Mouse (Mus musculus) forebrain, embryonic 11.5 days (tissue): ENCODE results near the gene Ypel4. TPM values are rescaled to one million over a fixed set of nuclear protein-coding genes. Genes with fewer than 3 reads are reported as not detected.
A peak's percentile ranks its signal among the peaks of the same experiment; 100 is the strongest.

ENCODE experiments used
- ATAC-seq: fragments of 200-750 bp; cut with Nextera tagmentation; replicated peaks from 2 replicates; pipeline ENCODE4 v1.8.0; 2017; ENCODE audit warnings: moderate TSS enrichment; ENCODE audit not compliant: low FRiP score
- DNase-seq: peaks from one replicate; pipeline ENCODE4 v3.0.0-alpha.2; 2017; ENCODE audit warnings: low spot score
- H3K27ac ChIP-seq: fragments of 300-500 bp; sonication (generic); 2 replicates; pipeline ENCODE4 v1.5.1; 2014; ENCODE audit warnings: low read depth, low read length
- H3K27me3 ChIP-seq: fragments of 300-500 bp; sonication (generic); 2 replicates; pipeline ENCODE4 v1.6.1; 2014; ENCODE audit warnings: mild to moderate bottlenecking, low read length, mixed read lengths; ENCODE audit not compliant: control insufficient read depth, insufficient read depth
- H3K36me3 ChIP-seq: fragments of 300-500 bp; sonication (generic); 2 replicates; pipeline ENCODE4 v1.6.1; 2014; ENCODE audit warnings: mild to moderate bottlenecking, low read length, moderate library complexity, mixed read lengths; ENCODE audit not compliant: control insufficient read depth, insufficient read depth
- H3K4me1 ChIP-seq: fragments of 300-500 bp; sonication (generic); replicated peaks from 2 replicates; pipeline ENCODE4 v1.6.1; 2014; ENCODE audit warnings: low read length, mixed read lengths; ENCODE audit not compliant: control insufficient read depth, insufficient read depth
- H3K4me2 ChIP-seq: fragments of 300-500 bp; sonication (generic); 2 replicates; pipeline ENCODE4 v1.6.1; 2014; ENCODE audit warnings: low read depth, mild to moderate bottlenecking, low read length, moderate library complexity, mixed read lengths; ENCODE audit not compliant: severe bottlenecking
- H3K4me3 ChIP-seq: fragments of 300-500 bp; sonication (generic); 2 replicates; pipeline ENCODE4 v1.5.1; 2014; ENCODE audit warnings: low read depth, low read length
- H3K9ac ChIP-seq: fragments of 300-500 bp; sonication (generic); 2 replicates; pipeline ENCODE4 v1.6.1; 2014; ENCODE audit warnings: low read length
- H3K9me3 ChIP-seq: fragments of 300-500 bp; sonication (generic); 2 replicates; pipeline ENCODE4 v1.6.1; 2016; ENCODE audit warnings: low read length, mixed read lengths; ENCODE audit not compliant: control insufficient read depth
- WGBS: fragments of 180-500 bp; shearing (Covaris S2); extraction: QIAGEN DNeasy Blood & Tissue Kit; methylation state at CpG from one replicate; pipeline ENCODE4 v1.1.7; 2014; 5-methylcytosine and 5-hydroxymethylcytosine counted together
- polyA plus RNA-seq: library from polyadenylated mRNA; unstranded; fragments of >200 nt; fragmentation: Nextera tagmentation; extraction: Ambion mirVana; gene quantifications from 2 replicates; pipeline ENCODE4 v1.2.1, GENCODE M21; 2014

The Ypel4 gene
- polyA plus RNA-seq, 1 experiment from 2014 or later, result 13.2 TPM

GRCm38 (mm10) chr2:84741841-84742450, 8.1 kb downstream of the Ypel4 start:
- H3K36me3 ChIP-seq, result no peaks in the 10 kb centered on the region
- no peak for DNase-seq
- peaks cover 37% of the 10 kb centered on the region for H3K4me1 ChIP-seq
- 2% methylated on average over 5 of the region's 5 CpGs for WGBS
- H3K9ac ChIP-seq, result peak overlapping the region; percentile 99
- H3K9me3 ChIP-seq, result no peaks in the 10 kb centered on the region
- no peaks in the 10 kb centered on the region for H3K27me3 ChIP-seq
- ATAC-seq, result no peak
- peak overlapping the region; percentile 100 for H3K27ac ChIP-seq
- H3K4me2 ChIP-seq, result peak overlapping the region; percentile 81
- peak overlapping the region; percentile 87 for H3K4me3 ChIP-seq

DNA sequence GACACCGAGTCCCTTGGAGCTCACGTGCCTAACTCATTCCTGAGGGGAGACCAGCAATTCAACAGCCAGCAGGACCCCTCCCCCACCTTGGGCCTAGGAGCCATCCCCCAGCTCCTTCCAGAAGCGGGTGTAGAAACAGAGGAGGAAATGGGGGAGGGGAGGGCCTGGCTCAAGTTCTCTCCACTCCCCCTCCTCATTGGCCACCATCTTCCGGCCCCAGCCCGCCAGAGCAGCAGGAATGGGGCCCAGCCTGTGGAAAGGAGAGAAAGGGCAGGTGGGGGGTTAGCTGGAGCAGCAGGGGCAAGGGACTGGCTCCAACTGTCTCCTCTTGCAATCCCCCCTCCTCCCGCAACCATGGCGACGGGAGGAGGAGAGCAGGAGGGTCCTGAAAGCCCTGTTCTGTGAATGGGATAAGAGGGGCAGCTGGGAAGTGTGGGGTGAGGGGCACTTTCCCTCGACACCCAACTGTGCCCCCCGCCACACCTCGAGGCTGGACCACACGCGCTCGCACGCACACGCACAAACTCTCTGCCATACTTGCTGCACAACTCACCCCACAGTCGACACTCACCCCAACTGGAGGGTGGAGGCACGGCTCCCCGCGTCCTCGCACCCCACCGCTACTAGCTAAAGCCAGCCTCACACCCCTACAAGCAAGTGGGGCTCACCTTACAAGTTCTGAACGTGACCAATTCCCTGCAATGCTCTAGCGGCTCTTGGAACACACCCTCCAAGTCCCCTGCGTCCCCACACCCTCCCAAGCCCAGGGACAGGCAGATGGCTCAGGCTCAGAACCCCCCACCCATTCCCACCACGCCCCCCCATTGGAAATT, 8.8 kb downstream of the Ypel4 start:
- under 1% methylated on average over 25 of the region's 26 CpGs for WGBS

DNA sequence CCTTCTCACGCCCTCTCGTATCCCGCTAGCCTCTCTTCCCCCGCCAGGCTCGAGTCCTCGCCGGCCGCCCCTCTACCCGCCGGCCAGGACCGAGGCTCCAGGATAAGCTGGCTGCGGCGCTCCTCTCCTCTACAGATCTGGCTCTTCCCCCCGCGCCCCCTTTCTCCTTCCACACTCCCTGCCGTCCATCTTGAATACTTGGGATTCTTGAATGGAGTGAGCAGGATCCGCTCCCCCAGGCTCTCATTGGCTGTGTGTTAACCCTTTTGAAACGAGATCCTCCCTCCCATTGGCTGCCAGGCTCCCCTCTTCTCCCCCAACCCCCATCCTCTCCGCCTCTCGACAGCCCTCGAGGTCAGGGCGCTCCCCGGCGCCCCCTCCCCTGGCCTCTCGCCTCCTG, 9.7 kb downstream of the Ypel4 start, which contains the start of gene Gm19426:
Gene Gm19426, minus strand, starts transcription at position 95 of the 400 bp plus-strand sequence.
- ATAC-seq (peak; percentile 87), DNase-seq (peak; percentile 95)
- Histone ChIP-seq H3K9me3 (no peaks in the 10 kb centered on the region), H3K4me3 (peak within 1 kb of the TSS; percentile 87), H3K27ac (peak within 1 kb of the TSS; percentile 100), H3K9ac (peak within 1 kb of the TSS; percentile 99), H3K4me1 (peaks cover 22% of the 10 kb centered on the region), H3K4me2 (peak within 1 kb of the TSS; percentile 81), H3K36me3 (no peaks in the 10 kb centered on the region), H3K27me3 (no peaks in the 10 kb centered on the region)
- WGBS, result under 1% methylated on average over 25 of the region's 25 CpGs

More for the DNA sequence above, 8.8 kb downstream of the Ypel4 start:
- Histone ChIP-seq H3K27me3 (no peaks in the 10 kb centered on the region), H3K9ac (peak overlapping the region; percentile 99), H3K4me2 (peak overlapping the region; percentile 81), H3K4me3 (peak overlapping the region; percentile 87), H3K4me1 (peaks cover 30% of the 10 kb centered on the region), H3K27ac (peak overlapping the region; percentile 100), H3K9me3 (no peaks in the 10 kb centered on the region), H3K36me3 (no peaks in the 10 kb centered on the region)
- ATAC-seq, result peak; percentile 88
- peak; percentile 96 for DNase-seq

DNA sequence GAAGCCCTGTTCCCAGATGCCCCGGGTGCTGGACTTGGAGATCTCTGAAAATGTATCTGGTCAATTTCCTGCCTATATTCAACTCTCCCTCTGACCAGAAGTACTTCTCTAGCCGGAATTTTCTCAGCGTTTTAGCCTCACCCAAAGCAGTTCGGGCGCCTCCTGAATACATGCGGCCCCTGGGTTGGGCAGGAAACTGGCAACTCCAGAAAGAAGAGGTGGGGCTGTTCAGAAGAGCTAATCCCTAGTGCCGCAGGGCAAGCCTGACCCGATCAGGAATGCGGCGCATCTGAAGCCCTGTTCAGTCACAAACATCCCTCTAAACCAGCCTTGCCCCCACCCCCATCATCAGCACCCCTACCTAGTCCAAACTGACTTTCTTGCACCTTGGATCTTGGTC, 10.3 kb downstream of the Ypel4 start:
- peak overlapping the region; percentile 100 for H3K27ac ChIP-seq
- H3K9ac ChIP-seq, result peak overlapping the region; percentile 99
- peaks cover 18% of the 10 kb centered on the region for H3K4me1 ChIP-seq
- peak; percentile 83 for DNase-seq
- peak overlapping the region; percentile 81 for H3K4me2 ChIP-seq
- H3K4me3 ChIP-seq, result peak overlapping the region; percentile 87
- H3K36me3 ChIP-seq, result no peaks in the 10 kb centered on the region
- H3K9me3 ChIP-seq, result no peaks in the 10 kb centered on the region
- no peaks in the 10 kb centered on the region for H3K27me3 ChIP-seq
- ATAC-seq, result peak; percentile 23
- WGBS, result 1% methylated on average over 10 of the region's 10 CpGs

DNA sequence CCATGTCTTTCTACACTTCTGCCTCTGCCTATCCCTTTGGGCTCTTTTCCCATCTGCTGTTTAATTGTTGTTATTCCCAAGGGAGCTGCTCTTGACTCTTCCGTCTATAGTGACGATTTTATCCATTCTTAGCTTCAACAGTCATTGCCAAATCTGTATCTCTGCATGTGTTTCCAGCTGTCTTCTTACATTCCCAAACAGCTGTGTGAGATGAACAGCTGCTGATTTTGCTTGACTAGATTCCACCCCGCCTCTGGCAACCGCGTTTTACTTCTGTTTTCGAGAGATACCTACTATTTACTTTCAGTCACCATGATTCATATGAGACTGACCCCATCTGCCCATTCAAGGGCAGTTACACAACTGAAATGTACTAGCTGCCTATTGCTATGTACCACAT, 16.3 kb downstream of the Ypel4 start:
- Histone ChIP-seq H3K4me1 (no peaks in the 10 kb centered on the region), H3K4me3 (no peak overlapping the region), H3K9ac (no peak overlapping the region), H3K27me3 (no peaks in the 10 kb centered on the region), H3K36me3 (no peaks in the 10 kb centered on the region), H3K4me2 (no peak overlapping the region), H3K9me3 (no peaks in the 10 kb centered on the region), H3K27ac (no peak overlapping the region)
- ATAC-seq (no peak), DNase-seq (no peak)
- 90% methylated on average over 6 of the region's 6 CpGs for WGBS

- Histone ChIP-seq H3K9ac (no peak overlapping the region), H3K27me3 (no peaks in the 10 kb centered on the region), H3K4me1 (no peaks in the 10 kb centered on the region), H3K4me2 (no peak overlapping the region), H3K9me3 (no peaks in the 10 kb centered on the region), H3K4me3 (no peak overlapping the region), H3K27ac (no peak overlapping the region), H3K36me3 (no peaks in the 10 kb centered on the region)
- DNase-seq (no peak), ATAC-seq (no peak)
- 88% methylated on average over 5 of the region's 5 CpGs for WGBS
Measured at GRCm38 (mm10) chr2:84756245-84756644, 22.4 kb downstream of the Ypel4 start.

- Histone ChIP-seq H3K9ac (no peak overlapping the region), H3K4me2 (no peak overlapping the region), H3K4me1 (no peaks in the 10 kb centered on the region), H3K4me3 (no peak overlapping the region), H3K27me3 (no peaks in the 10 kb centered on the region), H3K27ac (no peak overlapping the region), H3K9me3 (no peaks in the 10 kb centered on the region), H3K36me3 (no peaks in the 10 kb centered on the region)
- WGBS, result 62% methylated on average over 7 of the region's 7 CpGs
- DNase-seq (no peak), ATAC-seq (no peak)
Measured at GRCm38 (mm10) chr2:84757026-84757682, 23.3 kb downstream of the Ypel4 start.

DNA sequence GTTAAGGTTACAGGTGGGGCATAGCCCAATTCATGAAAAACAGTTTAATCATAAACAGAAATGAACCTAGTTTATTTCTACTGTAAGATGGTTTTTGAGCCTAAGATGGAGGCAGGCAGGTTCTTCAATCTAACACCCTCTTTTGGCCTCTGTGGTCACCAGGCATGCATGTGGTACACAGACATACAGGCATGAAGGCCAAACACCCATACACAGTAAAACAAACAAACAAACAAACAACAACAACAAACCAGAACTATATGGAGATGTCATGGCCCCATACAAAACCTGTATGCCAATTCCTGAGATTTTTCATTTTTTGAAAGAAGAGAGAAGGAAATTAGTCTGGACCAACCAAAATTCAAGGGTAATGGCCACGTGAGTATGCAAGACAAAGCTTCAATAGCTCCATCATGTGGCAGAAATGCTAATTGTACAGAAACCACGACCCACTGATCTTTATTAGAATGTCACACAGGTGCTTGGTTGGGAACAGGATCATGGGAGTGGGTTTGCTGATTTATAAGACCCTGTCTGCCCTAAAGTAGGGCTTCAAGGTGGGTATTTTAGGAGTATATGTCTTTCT, 24.8 kb downstream of the Ypel4 start:
- no peak overlapping the region for H3K4me3 ChIP-seq
- no peaks in the 10 kb centered on the region for H3K9me3 ChIP-seq
- no peaks in the 10 kb centered on the region for H3K27me3 ChIP-seq
- H3K4me2 ChIP-seq, result no peak overlapping the region
- no peak overlapping the region for H3K9ac ChIP-seq
- no peak for DNase-seq
- H3K27ac ChIP-seq, result no peak overlapping the region
- H3K36me3 ChIP-seq, result no peaks in the 10 kb centered on the region
- WGBS, result 3% methylated on average over 2 of the region's 2 CpGs
- no peaks in the 10 kb centered on the region for H3K4me1 ChIP-seq
- peak; percentile 83 for ATAC-seq
